Mouse (Mus musculus): ENCODE measurements around the gene Sft2d2. TPM values are rescaled to one million over a fixed set of nuclear protein-coding genes. Genes with fewer than 3 reads are reported as not detected.

Gene Sft2d2
- polyA plus RNA-seq, 1 experiment from 2014 or later: 14.2 TPM

- Histone ChIP-seq H3K27ac (replicated peaks; ENCODE audit: low read depth, low read length) (no peak overlapping the region), H3K9me3 (replicated peaks; ENCODE audit: control insufficient read depth, low read length) (no peaks in the 10 kb centered on the region), H3K4me3 (ENCODE audit: low read depth, low read length) (no peak overlapping the region), H3K36me3 (replicated peaks; ENCODE audit: control insufficient read depth, insufficient read depth, low read depth, low read length) (no peaks in the 10 kb centered on the region), H3K27me3 (ENCODE audit: control insufficient read depth, insufficient read depth, low read length) (no peaks in the 10 kb centered on the region), H3K4me1 (ENCODE audit: control insufficient read depth, insufficient read depth, low read length) (no peaks in the 10 kb centered on the region), H3K9ac (replicated peaks; ENCODE audit: low read length) (no peak overlapping the region), H3K4me2 (ENCODE audit: low read depth, low read length) (no peak overlapping the region)
- ATAC-seq (replicated peaks; ENCODE audit: insufficient number of reproducible peaks, low FRiP score, low TSS enrichment, low read depth): no peak
- no peak for DNase-seq (ENCODE audit: low spot score)
- 66% methylated on average over 3 of the region's 3 CpGs for WGBS
Observed at GRCm38 (mm10) chr1:165195396-165195960, 1.2 kb upstream of the Sft2d2 start.

GRCm38 (mm10) chr1:165194662-165195013, 400 bp upstream of the Sft2d2 start:
- H3K27ac ChIP-seq (replicated peaks; ENCODE audit: low read depth, low read length): no peak overlapping the region
- WGBS: 21% methylated on average over 5 of the region's 5 CpGs
- no peaks in the 10 kb centered on the region for H3K9me3 ChIP-seq (replicated peaks; ENCODE audit: control insufficient read depth, low read length)
- H3K4me3 ChIP-seq (ENCODE audit: low read depth, low read length): peak overlapping the region; percentile 70
- no peaks in the 10 kb centered on the region for H3K36me3 ChIP-seq (replicated peaks; ENCODE audit: control insufficient read depth, insufficient read depth, low read depth, low read length)
- H3K27me3 ChIP-seq (ENCODE audit: control insufficient read depth, insufficient read depth, low read length): no peaks in the 10 kb centered on the region
- no peaks in the 10 kb centered on the region for H3K4me1 ChIP-seq (ENCODE audit: control insufficient read depth, insufficient read depth, low read length)
- H3K9ac ChIP-seq (replicated peaks; ENCODE audit: low read length): peak overlapping the region; percentile 64; the same call in 1 of the 2 replicates
- H3K4me2 ChIP-seq (ENCODE audit: low read depth, low read length): peak overlapping the region; percentile 86
- ATAC-seq (replicated peaks; ENCODE audit: insufficient number of reproducible peaks, low FRiP score, low TSS enrichment, low read depth) (no peak; the same call in 1 of the 2 replicates), DNase-seq (ENCODE audit: low spot score) (no peak)

DNA sequence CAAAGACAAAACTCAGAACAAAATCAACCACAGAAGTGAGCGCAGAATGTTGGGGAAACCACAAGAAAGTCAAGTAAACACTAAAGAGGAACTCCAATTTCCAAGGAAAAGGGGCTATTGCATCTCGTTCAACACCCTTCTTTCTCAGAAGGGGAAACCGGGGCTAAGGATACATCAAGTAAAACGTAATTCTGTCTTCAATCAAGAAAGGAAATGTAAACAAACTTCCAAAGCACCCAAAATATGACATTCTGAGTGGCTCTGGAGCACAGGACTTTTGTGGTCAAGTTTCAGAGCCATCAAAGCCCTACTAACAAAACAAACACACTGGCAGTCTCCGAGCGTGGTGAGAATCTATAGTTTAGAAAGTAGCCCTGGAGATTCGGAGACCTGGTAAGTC, 812 bp downstream of the Sft2d2 start:
- H3K4me3 ChIP-seq (ENCODE audit: low read depth, low read length): peak overlapping the region; percentile 70
- H3K27ac ChIP-seq (replicated peaks; ENCODE audit: low read depth, low read length): peak overlapping the region; percentile 41; the same call in 1 of the 2 replicates
- H3K9me3 ChIP-seq (replicated peaks; ENCODE audit: control insufficient read depth, low read length): no peaks in the 10 kb centered on the region
- DNase-seq (ENCODE audit: low spot score) (no peak), ATAC-seq (replicated peaks; ENCODE audit: insufficient number of reproducible peaks, low FRiP score, low TSS enrichment, low read depth) (no peak)
- H3K36me3 ChIP-seq (replicated peaks; ENCODE audit: control insufficient read depth, insufficient read depth, low read depth, low read length): no peaks in the 10 kb centered on the region
- peak overlapping the region; percentile 86 for H3K4me2 ChIP-seq (ENCODE audit: low read depth, low read length)
- no peaks in the 10 kb centered on the region for H3K4me1 ChIP-seq (ENCODE audit: control insufficient read depth, insufficient read depth, low read length)
- peak overlapping the region; percentile 64 for H3K9ac ChIP-seq (replicated peaks; ENCODE audit: low read length)
- WGBS: 13% methylated on average over 7 of the region's 7 CpGs
- no peaks in the 10 kb centered on the region for H3K27me3 ChIP-seq (ENCODE audit: control insufficient read depth, insufficient read depth, low read length)

DNA sequence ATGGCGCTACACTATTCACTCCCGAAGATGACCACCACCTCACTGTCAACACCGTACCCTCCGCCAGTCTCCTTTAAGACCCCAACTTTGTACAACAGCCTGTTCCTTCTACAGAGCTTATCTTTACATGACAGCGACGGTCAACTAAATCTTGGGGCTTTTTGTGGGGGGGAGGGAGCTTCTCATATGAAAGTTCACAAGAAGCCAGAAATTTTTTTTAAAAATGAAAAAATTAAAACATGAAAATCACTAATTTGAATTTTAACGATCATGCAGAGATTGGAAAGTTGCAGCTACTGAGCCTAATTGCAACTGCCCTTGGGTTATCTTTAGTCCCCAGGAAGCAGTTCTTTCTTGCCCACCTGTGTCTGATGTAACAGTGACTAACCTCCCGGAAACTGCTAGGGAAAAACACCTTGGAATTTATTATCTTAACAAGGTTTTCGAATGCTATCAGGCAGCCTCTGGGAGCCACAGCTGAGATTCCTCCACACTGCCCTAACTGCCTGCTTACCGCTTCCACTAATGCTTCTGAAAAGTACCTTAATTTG, 1.4 kb downstream of the Sft2d2 start:
- Histone ChIP-seq H3K4me2 (ENCODE audit: low read depth, low read length) (peak overlapping the region; percentile 86; the same call in 1 of the 2 replicates), H3K36me3 (replicated peaks; ENCODE audit: control insufficient read depth, insufficient read depth, low read depth, low read length) (no peaks in the 10 kb centered on the region), H3K9ac (replicated peaks; ENCODE audit: low read length) (no peak overlapping the region), H3K27ac (replicated peaks; ENCODE audit: low read depth, low read length) (no peak overlapping the region), H3K9me3 (replicated peaks; ENCODE audit: control insufficient read depth, low read length) (no peaks in the 10 kb centered on the region), H3K27me3 (ENCODE audit: control insufficient read depth, insufficient read depth, low read length) (no peaks in the 10 kb centered on the region), H3K4me3 (ENCODE audit: low read depth, low read length) (no peak overlapping the region), H3K4me1 (ENCODE audit: control insufficient read depth, insufficient read depth, low read length) (no peaks in the 10 kb centered on the region)
- DNase-seq (ENCODE audit: low spot score) (no peak), ATAC-seq (replicated peaks; ENCODE audit: insufficient number of reproducible peaks, low FRiP score, low TSS enrichment, low read depth) (no peak)
- 72% methylated on average over 10 of the region's 10 CpGs for WGBS

DNA sequence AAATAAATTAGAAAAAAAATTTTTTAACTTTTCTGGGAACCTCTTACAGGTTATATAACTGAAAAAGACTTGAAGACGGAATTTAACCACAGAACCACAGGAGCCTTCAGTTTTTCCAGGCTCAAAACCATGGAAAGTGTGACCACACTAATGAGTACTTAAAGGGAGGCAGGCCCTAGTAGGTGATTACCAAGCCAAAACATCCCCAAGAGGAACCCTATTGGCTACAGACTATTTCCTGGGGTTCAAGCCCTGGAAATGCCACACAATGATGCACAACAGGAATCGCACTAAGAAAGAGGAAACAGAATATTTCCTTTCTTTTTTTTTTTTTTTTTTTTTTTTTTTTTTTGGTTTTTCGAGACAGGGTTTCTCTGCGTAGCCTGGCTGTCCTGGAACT, 2.1 kb downstream of the Sft2d2 start:
- Histone ChIP-seq H3K27ac (replicated peaks; ENCODE audit: low read depth, low read length) (no peak overlapping the region), H3K4me2 (ENCODE audit: low read depth, low read length) (no peak overlapping the region), H3K4me1 (ENCODE audit: control insufficient read depth, insufficient read depth, low read length) (no peaks in the 10 kb centered on the region), H3K36me3 (replicated peaks; ENCODE audit: control insufficient read depth, insufficient read depth, low read depth, low read length) (no peaks in the 10 kb centered on the region), H3K4me3 (ENCODE audit: low read depth, low read length) (no peak overlapping the region), H3K27me3 (ENCODE audit: control insufficient read depth, insufficient read depth, low read length) (no peaks in the 10 kb centered on the region), H3K9ac (replicated peaks; ENCODE audit: low read length) (no peak overlapping the region), H3K9me3 (replicated peaks; ENCODE audit: control insufficient read depth, low read length) (no peaks in the 10 kb centered on the region)
- 82% methylated on average over 3 of the region's 4 CpGs for WGBS
- no peak for DNase-seq (ENCODE audit: low spot score)
- ATAC-seq (replicated peaks; ENCODE audit: insufficient number of reproducible peaks, low FRiP score, low TSS enrichment, low read depth): no peak

DNA sequence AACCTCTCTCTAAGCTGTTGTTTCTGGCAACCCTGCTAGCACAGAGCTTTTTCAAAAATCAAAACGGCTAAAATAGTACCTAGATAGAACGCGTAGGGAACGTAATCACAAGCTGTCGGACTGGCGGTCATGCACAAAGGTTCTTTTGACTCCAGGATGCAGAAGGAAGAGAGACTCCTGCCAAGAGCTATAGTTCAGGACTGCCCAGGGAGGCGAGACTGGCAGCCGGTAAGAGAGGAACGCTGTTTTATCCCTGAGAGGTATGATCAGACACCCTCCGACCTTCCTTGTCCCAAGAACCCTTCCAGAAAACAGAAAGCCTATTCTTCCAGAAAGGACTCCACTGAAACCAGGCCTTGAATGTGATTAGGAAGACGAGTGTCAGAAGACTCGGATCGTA, 2.6 kb downstream of the Sft2d2 start:
- Histone ChIP-seq H3K9ac (replicated peaks; ENCODE audit: low read length) (no peak overlapping the region), H3K4me3 (ENCODE audit: low read depth, low read length) (no peak overlapping the region), H3K4me2 (ENCODE audit: low read depth, low read length) (no peak overlapping the region), H3K36me3 (replicated peaks; ENCODE audit: control insufficient read depth, insufficient read depth, low read depth, low read length) (no peaks in the 10 kb centered on the region), H3K4me1 (ENCODE audit: control insufficient read depth, insufficient read depth, low read length) (no peaks in the 10 kb centered on the region), H3K27ac (replicated peaks; ENCODE audit: low read depth, low read length) (no peak overlapping the region), H3K27me3 (ENCODE audit: control insufficient read depth, insufficient read depth, low read length) (no peaks in the 10 kb centered on the region), H3K9me3 (replicated peaks; ENCODE audit: control insufficient read depth, low read length) (no peaks in the 10 kb centered on the region)
- ATAC-seq (replicated peaks; ENCODE audit: insufficient number of reproducible peaks, low FRiP score, low TSS enrichment, low read depth) (no peak), DNase-seq (ENCODE audit: low spot score) (no peak)
- 42% methylated on average over 13 of the region's 13 CpGs for WGBS

DNA sequence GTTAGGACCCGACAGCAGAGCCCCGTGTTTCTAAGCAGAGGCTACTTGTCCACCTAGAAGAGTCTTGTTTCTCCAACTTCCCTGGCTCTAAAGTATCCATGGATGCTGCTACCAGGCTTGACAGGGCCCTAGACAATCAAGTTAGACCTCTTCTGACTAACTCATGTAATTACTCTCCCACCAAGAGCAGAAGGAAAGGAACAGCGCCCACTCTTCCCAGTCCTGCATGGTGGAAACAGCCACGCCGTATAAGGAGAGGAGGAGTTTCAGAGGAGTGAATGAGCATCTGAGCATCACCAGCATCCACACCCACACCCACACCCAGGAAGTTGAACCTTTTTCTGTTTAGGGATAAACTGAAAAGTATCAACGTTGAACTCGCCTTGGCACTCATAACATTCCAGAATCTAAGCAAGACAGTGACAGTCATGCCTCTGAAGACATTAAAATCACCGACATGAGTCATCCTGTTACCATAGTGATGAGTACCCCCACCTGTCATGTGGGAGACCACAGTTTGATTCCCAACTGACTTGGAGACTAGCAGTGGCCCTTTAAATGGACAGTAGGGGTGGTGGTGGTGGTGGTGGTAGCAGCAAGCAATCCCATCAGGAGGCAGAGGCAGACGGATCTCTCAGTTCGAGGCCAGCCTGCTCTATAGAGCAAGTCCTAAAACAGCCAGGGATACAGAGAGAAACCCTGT, 3.5 kb downstream of the Sft2d2 start:
- ATAC-seq (replicated peaks; ENCODE audit: insufficient number of reproducible peaks, low FRiP score, low TSS enrichment, low read depth) (no peak), DNase-seq (ENCODE audit: low spot score) (no peak)

GRCm38 (mm10) chr1:165190068-165190467, 4.2 kb downstream of the Sft2d2 start:
- H3K4me2 ChIP-seq (ENCODE audit: low read depth, low read length): no peak overlapping the region
- no peak overlapping the region for H3K27ac ChIP-seq (replicated peaks; ENCODE audit: low read depth, low read length)
- no peaks in the 10 kb centered on the region for H3K27me3 ChIP-seq (ENCODE audit: control insufficient read depth, insufficient read depth, low read length)
- H3K9ac ChIP-seq (replicated peaks; ENCODE audit: low read length): no peak overlapping the region
- no peak overlapping the region for H3K4me3 ChIP-seq (ENCODE audit: low read depth, low read length)
- no peak for ATAC-seq (replicated peaks; ENCODE audit: insufficient number of reproducible peaks, low FRiP score, low TSS enrichment, low read depth)
- no peaks in the 10 kb centered on the region for H3K4me1 ChIP-seq (ENCODE audit: control insufficient read depth, insufficient read depth, low read length)
- no peaks in the 10 kb centered on the region for H3K36me3 ChIP-seq (replicated peaks; ENCODE audit: control insufficient read depth, insufficient read depth, low read depth, low read length)
- 75% methylated on average over 6 of the region's 6 CpGs for WGBS
- DNase-seq (ENCODE audit: low spot score): no peak
- H3K9me3 ChIP-seq (replicated peaks; ENCODE audit: control insufficient read depth, low read length): no peaks in the 10 kb centered on the region

More for the DNA sequence above, 3.5 kb downstream of the Sft2d2 start:
- WGBS: 87% methylated on average over 10 of the region's 10 CpGs
- H3K4me3 ChIP-seq (ENCODE audit: low read depth, low read length): no peak overlapping the region
- H3K4me2 ChIP-seq (ENCODE audit: low read depth, low read length): no peak overlapping the region
- H3K4me1 ChIP-seq (ENCODE audit: control insufficient read depth, insufficient read depth, low read length): no peaks in the 10 kb centered on the region
- H3K27me3 ChIP-seq (ENCODE audit: control insufficient read depth, insufficient read depth, low read length): no peaks in the 10 kb centered on the region
- no peaks in the 10 kb centered on the region for H3K9me3 ChIP-seq (replicated peaks; ENCODE audit: control insufficient read depth, low read length)
- no peaks in the 10 kb centered on the region for H3K36me3 ChIP-seq (replicated peaks; ENCODE audit: control insufficient read depth, insufficient read depth, low read depth, low read length)
- no peak overlapping the region for H3K9ac ChIP-seq (replicated peaks; ENCODE audit: low read length)
- H3K27ac ChIP-seq (replicated peaks; ENCODE audit: low read depth, low read length): no peak overlapping the region
